Mouse (Mus musculus): ENCODE results near the gene Tnxb. TPM values are rescaled to one million over a fixed set of nuclear protein-coding genes. Genes with fewer than 3 reads are reported as not detected.

Tnxb gene
- total RNA-seq, 2 experiments from 2014 or later = not detected

Other genes starting within 250 kb of the Tnxb start
- gene Btnl4, start 193.2 kb upstream of the Tnxb start, total RNA-seq (2014; fragmentation: Nextera tagmentation) = not detected in 2 replicates
- not detected in 2 replicates for gene Btnl4, start 193.2 kb upstream of the Tnxb start, total RNA-seq (2017)
- gene Btnl6, start 153.2 kb upstream of the Tnxb start, total RNA-seq (2014; fragmentation: Nextera tagmentation) = not detected in 2 replicates
- gene Btnl6, start 153.2 kb upstream of the Tnxb start, total RNA-seq (2017) = not detected in 2 replicates
- gene Notch4, start 106.3 kb upstream of the Tnxb start, total RNA-seq (2014; fragmentation: Nextera tagmentation) = 0.22 and 0.66 TPM in 2 replicates
- gene Notch4, start 106.3 kb upstream of the Tnxb start, total RNA-seq (2017) = 0.11 and 0.75 TPM in 2 replicates
- gene Gpsm3, start 80.7 kb upstream of the Tnxb start, total RNA-seq (2014; fragmentation: Nextera tagmentation) = 28.0 and 33.0 TPM in 2 replicates
- gene Gpsm3, start 80.7 kb upstream of the Tnxb start, total RNA-seq (2017) = 7.8 and 11.2 TPM in 2 replicates
- 31.1 and 31.3 TPM in 2 replicates for gene Pbx2, start 79.3 kb upstream of the Tnxb start, total RNA-seq (2014; fragmentation: Nextera tagmentation)
- gene Pbx2, start 79.3 kb upstream of the Tnxb start, total RNA-seq (2017) = 23.2 and 31.1 TPM in 2 replicates
- gene Ager, start 72.7 kb upstream of the Tnxb start, total RNA-seq (2014; fragmentation: Nextera tagmentation) = 2.6 and 6.6 TPM in 2 replicates
- 0.57 TPM in 1 of 2 replicates, not detected in the other for gene Ager, start 72.7 kb upstream of the Tnxb start, total RNA-seq (2017)
- gene Rnf5, start 66.8 kb upstream of the Tnxb start, total RNA-seq (2014; fragmentation: Nextera tagmentation) = 46.9 and 66.2 TPM in 2 replicates
- gene Rnf5, start 66.8 kb upstream of the Tnxb start, total RNA-seq (2017) = 13.4 and 20.0 TPM in 2 replicates
- gene Agpat1, start 66.3 kb upstream of the Tnxb start, total RNA-seq (2014; fragmentation: Nextera tagmentation) = 76.3 and 104 TPM in 2 replicates
- 19.0 and 51.2 TPM in 2 replicates for gene Agpat1, start 66.3 kb upstream of the Tnxb start, total RNA-seq (2017)
- 0.96 and 2.1 TPM in 2 replicates for gene Egfl8, start 54.6 kb upstream of the Tnxb start, total RNA-seq (2014; fragmentation: Nextera tagmentation)
- gene Egfl8, start 54.6 kb upstream of the Tnxb start, total RNA-seq (2017) = 2.6 TPM in 1 of 2 replicates, not detected in the other
- gene Ppt2, start 42.0 kb upstream of the Tnxb start, total RNA-seq (2014; fragmentation: Nextera tagmentation) = 31.3 and 35.4 TPM in 2 replicates
- 10.4 and 17.0 TPM in 2 replicates for gene Ppt2, start 42.0 kb upstream of the Tnxb start, total RNA-seq (2017)
- gene Prrt1, start 41.0 kb upstream of the Tnxb start, total RNA-seq (2014; fragmentation: Nextera tagmentation) = 0.59 TPM in 1 of 2 replicates, not detected in the other
- gene Prrt1, start 41.0 kb upstream of the Tnxb start, total RNA-seq (2017) = 0.75 TPM in 1 of 2 replicates, not detected in the other
- 5.5 TPM in 2 replicates for gene Fkbpl, start 25.8 kb upstream of the Tnxb start, total RNA-seq (2014; fragmentation: Nextera tagmentation)
- 14.7 and 26.2 TPM in 2 replicates for gene Fkbpl, start 25.8 kb upstream of the Tnxb start, total RNA-seq (2017)
- gene Atf6b, start 23.4 kb upstream of the Tnxb start, total RNA-seq (2014; fragmentation: Nextera tagmentation) = 20.6 and 31.3 TPM in 2 replicates
- 8.7 and 11.5 TPM in 2 replicates for gene Atf6b, start 23.4 kb upstream of the Tnxb start, total RNA-seq (2017)
- gene C4b, start 73.3 kb downstream of the Tnxb start, total RNA-seq (2014; fragmentation: Nextera tagmentation) = not detected in 2 replicates
- not detected in 2 replicates for gene C4b, start 73.3 kb downstream of the Tnxb start, total RNA-seq (2017)
- gene Cyp21a1, start 134.0 kb downstream of the Tnxb start, total RNA-seq (2014; fragmentation: Nextera tagmentation) = not detected in 2 replicates
- gene Cyp21a1, start 134.0 kb downstream of the Tnxb start, total RNA-seq (2017) = not detected in 2 replicates
- 26.8 and 48.2 TPM in 2 replicates for gene Stk19, start 166.4 kb downstream of the Tnxb start, total RNA-seq (2014; fragmentation: Nextera tagmentation)
- gene Stk19, start 166.4 kb downstream of the Tnxb start, total RNA-seq (2017) = 14.8 and 30.6 TPM in 2 replicates
- 60.8 and 63.4 TPM in 2 replicates for gene Dxo, start 166.5 kb downstream of the Tnxb start, total RNA-seq (2014; fragmentation: Nextera tagmentation)
- gene Dxo, start 166.5 kb downstream of the Tnxb start, total RNA-seq (2017) = 24.4 and 28.1 TPM in 2 replicates
- gene Skiv2l, start 179.7 kb downstream of the Tnxb start, total RNA-seq (2014; fragmentation: Nextera tagmentation) = 57.6 and 64.6 TPM in 2 replicates
- gene Skiv2l, start 179.7 kb downstream of the Tnxb start, total RNA-seq (2017) = 21.0 and 24.2 TPM in 2 replicates
- 59.5 and 64.1 TPM in 2 replicates for gene Nelfe, start 179.9 kb downstream of the Tnxb start, total RNA-seq (2014; fragmentation: Nextera tagmentation)
- 21.0 and 29.6 TPM in 2 replicates for gene Nelfe, start 179.9 kb downstream of the Tnxb start, total RNA-seq (2017)
- not detected in 2 replicates for gene Cfb, start 192.0 kb downstream of the Tnxb start, total RNA-seq (2014; fragmentation: Nextera tagmentation)
- not detected in 2 replicates for gene Cfb, start 192.0 kb downstream of the Tnxb start, total RNA-seq (2017)
- gene Zbtb12, start 208.9 kb downstream of the Tnxb start, total RNA-seq (2014; fragmentation: Nextera tagmentation) = 8.0 and 9.4 TPM in 2 replicates
- gene Zbtb12, start 208.9 kb downstream of the Tnxb start, total RNA-seq (2017) = 4.7 and 10.1 TPM in 2 replicates
- not detected in 2 replicates for gene Gm20547, start 211.5 kb downstream of the Tnxb start, total RNA-seq (2014; fragmentation: Nextera tagmentation)
- gene Gm20547, start 211.5 kb downstream of the Tnxb start, total RNA-seq (2017) = not detected in 2 replicates
- 8.6 TPM in 1 of 2 replicates, not detected in the other for gene C2, start 227.7 kb downstream of the Tnxb start, total RNA-seq (2014; fragmentation: Nextera tagmentation)
- 5.7 and 7.4 TPM in 2 replicates for gene C2, start 227.7 kb downstream of the Tnxb start, total RNA-seq (2017)
- 86.2 and 86.5 TPM in 2 replicates for gene Ehmt2, start 227.9 kb downstream of the Tnxb start, total RNA-seq (2014; fragmentation: Nextera tagmentation)
- 72.7 and 83.8 TPM in 2 replicates for gene Ehmt2, start 227.9 kb downstream of the Tnxb start, total RNA-seq (2017)
- not detected in 2 replicates for gene Slc44a4, start 243.9 kb downstream of the Tnxb start, total RNA-seq (2014; fragmentation: Nextera tagmentation)
- not detected in 2 replicates for gene Slc44a4, start 243.9 kb downstream of the Tnxb start, total RNA-seq (2017)

Data from megakaryocyte-erythroid progenitor cell, adult 5-6 weeks (primary cell).